Mouse (Mus musculus) adipocyte (in vitro differentiated cells): ENCODE measurements around the gene Sc5d.

Experiments
- DNase-seq: peaks from one replicate; pipeline ENCODE4 v3.0.0-alpha.2; 2016; ENCODE audit warnings: low spot score

The Sc5d gene

GRCm38 (mm10) chr9:42264145-42264544 lies at the start of gene Sc5d:
Gene Sc5d, minus strand, starts transcription at chr9:42264256.
- peak; percentile 91 for DNase-seq

GRCm38 (mm10) chr9:42311311-42311710 lies 47.3 kb upstream of the Sc5d start:
- DNase-seq, result no peak

GRCm38 (mm10) chr9:42303894-42304293 lies 39.8 kb upstream of the Sc5d start:
- DNase-seq, result no peak

GRCm38 (mm10) chr9:42301082-42301633 lies 37.1 kb upstream of the Sc5d start:
- DNase-seq, result no peak

- DNase-seq, result no peak
Observed at GRCm38 (mm10) chr9:42296297-42296922, 32.4 kb upstream of the Sc5d start.

GRCm38 (mm10) chr9:42294131-42294530 lies 30.1 kb upstream of the Sc5d start:
- no peak for DNase-seq

GRCm38 (mm10) chr9:42293596-42293995 lies 29.5 kb upstream of the Sc5d start:
- DNase-seq, result no peak

- no peak for DNase-seq
Observed at GRCm38 (mm10) chr9:42293051-42293450, 29.0 kb upstream of the Sc5d start.

GRCm38 (mm10) chr9:42279676-42280075 lies 15.6 kb upstream of the Sc5d start:
- no peak for DNase-seq

- DNase-seq, result no peak
Observed at GRCm38 (mm10) chr9:42278046-42278445, 14.0 kb upstream of the Sc5d start.

- no peak for DNase-seq
Observed at GRCm38 (mm10) chr9:42277606-42278005, 13.6 kb upstream of the Sc5d start.

GRCm38 (mm10) chr9:42277162-42277561 lies 13.1 kb upstream of the Sc5d start:
- DNase-seq, result no peak

GRCm38 (mm10) chr9:42275761-42276145 lies 11.7 kb upstream of the Sc5d start:
- no peak for DNase-seq

GRCm38 (mm10) chr9:42275027-42275760 lies 11.1 kb upstream of the Sc5d start:
- DNase-seq, result peak; percentile 51

- DNase-seq, result no peak
Observed at GRCm38 (mm10) chr9:42273682-42274296, 9.7 kb upstream of the Sc5d start.

GRCm38 (mm10) chr9:42273174-42273573 lies 9.1 kb upstream of the Sc5d start:
- DNase-seq, result no peak

GRCm38 (mm10) chr9:42272690-42273089 lies 8.6 kb upstream of the Sc5d start:
- DNase-seq, result no peak

GRCm38 (mm10) chr9:42271456-42271855 lies 7.4 kb upstream of the Sc5d start:
- peak; percentile 81 for DNase-seq

- DNase-seq, result no peak
Observed at GRCm38 (mm10) chr9:42270617-42271016, 6.6 kb upstream of the Sc5d start.

GRCm38 (mm10) chr9:42270081-42270480 lies 6.0 kb upstream of the Sc5d start:
- DNase-seq, result no peak

GRCm38 (mm10) chr9:42268371-42268770 lies 4.3 kb upstream of the Sc5d start:
- peak; percentile 58 for DNase-seq

GRCm38 (mm10) chr9:42265309-42265708 lies 1.3 kb upstream of the Sc5d start:
- no peak for DNase-seq

GRCm38 (mm10) chr9:42263709-42264111 lies 346 bp downstream of the Sc5d start:
- no peak for DNase-seq
